Mouse (Mus musculus) hindbrain, embryonic 12.5 days (tissue): ENCODE measurements around the gene Rasd1. TPM values are rescaled to one million over a fixed set of nuclear protein-coding genes. Genes with fewer than 3 reads are reported as not detected.

Source experiments
- ATAC-seq: fragments of 200-750 bp; cut with Nextera tagmentation; 2 replicates; pipeline ENCODE4 v1.8.0; 2017; ENCODE audit warnings: moderate TSS enrichment; ENCODE audit not compliant: low FRiP score
- H3K27ac ChIP-seq: fragments of 300-500 bp; sonication (generic); 2 replicates; pipeline ENCODE4 v1.5.1; 2016; ENCODE audit warnings: mild to moderate bottlenecking
- H3K27me3 ChIP-seq: fragments of 300-500 bp; sonication (generic); 2 replicates; pipeline ENCODE4 v1.6.1; 2016; ENCODE audit warnings: mild to moderate bottlenecking
- H3K36me3 ChIP-seq: fragments of 300-500 bp; sonication (generic); 2 replicates; pipeline ENCODE4 v1.6.1; 2016; ENCODE audit warnings: mild to moderate bottlenecking
- H3K4me1 ChIP-seq: fragments of 300-500 bp; sonication (generic); 2 replicates; pipeline ENCODE4 v1.6.1; 2016
- H3K4me2 ChIP-seq: fragments of 300-500 bp; sonication (generic); replicated peaks from 2 replicates; pipeline ENCODE4 v1.6.1; 2016; ENCODE audit warnings: mild to moderate bottlenecking
- H3K4me3 ChIP-seq: fragments of 300-500 bp; sonication (generic); 2 replicates; pipeline ENCODE4 v1.5.1; 2016; ENCODE audit warnings: mild to moderate bottlenecking
- H3K9ac ChIP-seq: fragments of 300-500 bp; sonication (generic); 2 replicates; pipeline ENCODE4 v1.6.1; 2016; ENCODE audit warnings: mild to moderate bottlenecking, moderate library complexity
- H3K9me3 ChIP-seq: fragments of 300-500 bp; sonication (generic); replicated peaks from 2 replicates; pipeline ENCODE4 v1.6.1; 2016; ENCODE audit warnings: mild to moderate bottlenecking
- WGBS: fragments of 180-500 bp; shearing (Covaris S2); methylation state at CpG from one replicate; pipeline ENCODE4 v1.1.7; 2016; 5-methylcytosine and 5-hydroxymethylcytosine counted together
- polyA plus RNA-seq: library from polyadenylated mRNA; unstranded; fragments of >200 nt; fragmentation: Nextera tagmentation; extraction: Ambion mirVana; gene quantifications from 2 replicates; pipeline ENCODE4 v1.2.1, GENCODE M21; 2016

Gene Rasd1
- polyA plus RNA-seq = 1.5 and 1.7 TPM in 2 replicates

- Histone ChIP-seq H3K27ac (no peak within 1 kb of the TSS), H3K9me3 (no peaks in the 10 kb centered on the region), H3K36me3 (peaks cover 18% of the 10 kb centered on the region), H3K4me1 (peaks cover 32% of the 10 kb centered on the region), H3K4me3 (peak within 1 kb of the TSS; percentile 40), H3K4me2 (peak within 1 kb of the TSS; percentile 65), H3K9ac (peak within 1 kb of the TSS; percentile 46), H3K27me3 (peaks cover 60% of the 10 kb centered on the region)
- under 1% methylated on average over 28 of the region's 28 CpGs for WGBS
- ATAC-seq = peak; percentile 62
Measured at GRCm38 (mm10) chr11:59964818-59965217, at the start of gene Rasd1. Gene Rasd1 (minus strand): TSS chr11:59964944.

DNA sequence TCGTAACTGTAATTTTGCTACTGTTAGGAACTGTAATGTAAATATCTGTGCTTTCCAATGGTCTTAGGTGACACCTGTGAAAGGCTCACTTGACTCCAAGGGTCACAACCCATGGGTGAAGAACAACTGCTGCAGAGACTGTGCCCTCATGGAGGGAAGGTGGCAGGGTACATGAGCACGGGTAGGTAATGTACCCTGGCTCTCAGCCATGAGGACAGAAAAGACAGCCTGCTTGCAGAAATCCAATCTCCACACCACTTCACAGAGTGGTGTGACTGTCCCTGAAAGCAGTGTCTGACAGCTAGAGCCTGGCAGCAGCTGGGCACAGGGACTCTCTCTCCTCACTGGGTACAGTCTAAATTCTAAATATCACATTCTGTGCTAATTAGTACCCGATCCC lies 46.8 kb upstream of the Rasd1 start:
- Histone ChIP-seq H3K4me1 (peaks cover 6% of the 10 kb centered on the region; the same call in 1 of the 2 replicates), H3K36me3 (no peaks in the 10 kb centered on the region), H3K4me2 (no peak overlapping the region), H3K4me3 (no peak overlapping the region), H3K9ac (no peak overlapping the region), H3K9me3 (no peaks in the 10 kb centered on the region), H3K27ac (no peak overlapping the region), H3K27me3 (no peaks in the 10 kb centered on the region)
- ATAC-seq = no peak
- WGBS = 73% methylated on average over 3 of the region's 3 CpGs

GRCm38 (mm10) chr11:60009451-60009850 lies 44.7 kb upstream of the Rasd1 start:
- Histone ChIP-seq H3K9me3 (no peaks in the 10 kb centered on the region), H3K4me3 (no peak overlapping the region), H3K36me3 (no peaks in the 10 kb centered on the region), H3K4me1 (peaks cover 6% of the 10 kb centered on the region; the same call in 1 of the 2 replicates), H3K27me3 (no peaks in the 10 kb centered on the region), H3K4me2 (no peak overlapping the region), H3K27ac (no peak overlapping the region), H3K9ac (no peak overlapping the region)
- WGBS = 54% methylated on average over 3 of the region's 3 CpGs
- ATAC-seq = no peak

GRCm38 (mm10) chr11:60005866-60006265 lies 41.1 kb upstream of the Rasd1 start:
- WGBS = 80% methylated on average over 3 of the region's 3 CpGs
- no peak overlapping the region for H3K27ac ChIP-seq
- no peak overlapping the region for H3K4me3 ChIP-seq
- no peak for ATAC-seq
- no peaks in the 10 kb centered on the region for H3K9me3 ChIP-seq
- peaks cover 6% of the 10 kb centered on the region; the same call in 1 of the 2 replicates for H3K4me1 ChIP-seq
- H3K4me2 ChIP-seq = no peak overlapping the region
- H3K36me3 ChIP-seq = no peaks in the 10 kb centered on the region
- H3K9ac ChIP-seq = no peak overlapping the region
- no peaks in the 10 kb centered on the region for H3K27me3 ChIP-seq

DNA sequence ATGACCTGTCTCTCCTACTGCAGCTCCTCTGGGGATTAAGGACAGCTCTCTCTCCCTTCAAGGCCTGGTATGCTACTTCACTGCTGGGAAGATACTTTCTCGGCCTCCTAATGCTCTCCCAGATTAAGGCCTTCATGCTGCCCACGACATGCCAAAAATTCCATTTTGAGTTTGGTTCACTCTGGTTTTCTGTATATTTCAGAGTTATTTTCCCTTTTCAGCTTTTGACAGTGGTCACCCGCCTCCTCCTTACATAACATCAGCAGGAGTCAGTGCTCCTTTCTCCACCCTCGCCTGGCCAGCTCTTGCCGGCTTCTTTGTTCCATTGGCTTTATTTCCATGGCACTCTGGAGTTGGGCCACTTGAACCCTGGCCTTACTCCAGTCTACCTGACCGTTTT lies 40.0 kb upstream of the Rasd1 start:
- Histone ChIP-seq H3K9ac (no peak overlapping the region), H3K4me3 (no peak overlapping the region), H3K9me3 (no peaks in the 10 kb centered on the region), H3K27ac (no peak overlapping the region), H3K27me3 (no peaks in the 10 kb centered on the region), H3K4me1 (0 out of 2 replicates have a peak, but pooled peaks cover under 1% of the 10 kb centered on the region), H3K36me3 (no peaks in the 10 kb centered on the region), H3K4me2 (no peak overlapping the region)
- 67% methylated on average over 6 of the region's 6 CpGs for WGBS
- no peak for ATAC-seq

DNA sequence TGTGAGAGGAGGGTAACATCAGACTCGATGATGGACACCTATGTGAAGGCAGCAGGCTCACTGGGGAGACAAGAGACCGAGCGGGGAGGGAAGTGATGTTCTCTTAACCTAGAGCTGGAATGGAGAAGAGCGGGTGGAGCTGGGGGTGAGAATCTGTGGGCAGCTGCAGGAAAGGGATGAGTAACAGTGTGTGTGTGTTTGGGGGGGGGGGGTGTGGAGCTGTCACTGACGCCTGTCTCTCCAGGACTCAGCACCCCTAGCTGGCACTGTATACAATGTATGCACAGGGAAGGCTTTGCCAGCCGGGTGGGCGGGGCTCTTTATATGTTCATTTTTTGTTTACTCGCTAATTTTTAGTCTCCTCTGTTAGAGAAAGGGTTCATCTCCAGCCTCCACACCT lies 39.1 kb upstream of the Rasd1 start:
- Histone ChIP-seq H3K4me1 (no peaks in the 10 kb centered on the region), H3K36me3 (no peaks in the 10 kb centered on the region), H3K9ac (no peak overlapping the region), H3K4me3 (no peak overlapping the region), H3K27ac (no peak overlapping the region), H3K4me2 (no peak overlapping the region), H3K27me3 (no peaks in the 10 kb centered on the region), H3K9me3 (no peaks in the 10 kb centered on the region)
- WGBS = 86% methylated on average over 7 of the region's 8 CpGs
- ATAC-seq = no peak

DNA sequence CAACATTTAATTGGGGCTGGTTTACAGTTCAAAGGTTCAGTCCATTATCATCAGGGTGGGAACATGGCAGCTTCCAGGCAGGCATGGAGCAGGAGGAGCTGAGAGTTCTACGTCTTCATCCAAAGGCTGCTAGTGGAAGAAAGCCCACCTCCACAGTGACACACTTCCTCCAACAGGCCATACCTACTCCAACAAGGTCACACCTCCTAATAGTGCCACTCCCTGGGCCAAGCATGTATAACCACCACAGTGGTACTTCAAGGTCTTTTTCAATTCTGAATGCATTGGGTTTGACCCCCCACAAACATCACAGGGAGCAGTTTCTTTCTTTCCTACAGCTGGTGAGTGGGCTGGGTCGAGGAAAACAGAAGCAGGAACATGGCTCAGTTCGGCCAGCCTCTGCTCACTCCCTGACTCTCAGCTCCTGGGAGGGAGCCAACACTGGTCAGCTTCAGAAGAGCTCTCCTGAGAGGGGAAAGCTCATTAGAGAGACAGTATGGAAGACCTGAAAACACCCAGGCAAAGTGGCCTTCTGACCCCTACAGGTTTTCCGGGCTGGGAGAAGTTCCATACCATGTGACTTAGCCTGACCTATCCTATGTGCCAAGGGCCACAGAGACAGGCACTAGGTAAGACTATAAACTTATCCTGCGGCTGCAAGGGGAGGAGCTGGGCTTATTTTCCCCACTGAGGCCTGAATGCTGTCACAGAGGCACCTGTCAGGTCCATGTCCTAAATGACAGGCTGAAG lies 36.7 kb upstream of the Rasd1 start:
- Histone ChIP-seq H3K4me3 (no peak overlapping the region), H3K9ac (no peak overlapping the region), H3K9me3 (no peaks in the 10 kb centered on the region), H3K4me1 (no peaks in the 10 kb centered on the region), H3K27ac (no peak overlapping the region), H3K27me3 (no peaks in the 10 kb centered on the region), H3K4me2 (no peak overlapping the region), H3K36me3 (no peaks in the 10 kb centered on the region)
- WGBS = 80% methylated on average over 5 of the region's 5 CpGs
- ATAC-seq = no peak

DNA sequence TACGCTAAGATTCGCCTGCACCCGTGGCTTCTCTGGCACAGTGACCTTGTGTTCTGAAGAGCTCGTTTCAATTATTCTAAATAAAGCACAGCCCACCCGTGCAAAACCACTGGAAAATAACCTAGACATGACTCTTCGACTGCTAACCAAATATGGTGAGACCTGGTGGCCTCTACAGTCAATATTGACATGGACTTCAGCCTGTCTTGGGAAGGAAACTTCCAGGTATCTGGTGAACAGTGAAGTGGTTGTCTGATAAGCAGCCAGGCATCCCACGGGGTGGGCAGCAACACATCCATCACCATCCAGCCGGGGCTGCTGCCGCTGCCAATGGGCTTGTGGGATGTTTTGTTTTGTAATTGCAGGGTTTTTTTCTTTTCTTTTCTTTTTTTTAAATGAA lies 29.6 kb upstream of the Rasd1 start:
- no peak overlapping the region for H3K4me3 ChIP-seq
- WGBS = 68% methylated on average over 9 of the region's 9 CpGs
- no peak overlapping the region for H3K27ac ChIP-seq
- H3K36me3 ChIP-seq = no peaks in the 10 kb centered on the region
- no peaks in the 10 kb centered on the region for H3K27me3 ChIP-seq
- H3K4me2 ChIP-seq = no peak overlapping the region
- H3K9me3 ChIP-seq = no peaks in the 10 kb centered on the region
- H3K4me1 ChIP-seq = no peaks in the 10 kb centered on the region
- no peak overlapping the region for H3K9ac ChIP-seq
- ATAC-seq = no peak

DNA sequence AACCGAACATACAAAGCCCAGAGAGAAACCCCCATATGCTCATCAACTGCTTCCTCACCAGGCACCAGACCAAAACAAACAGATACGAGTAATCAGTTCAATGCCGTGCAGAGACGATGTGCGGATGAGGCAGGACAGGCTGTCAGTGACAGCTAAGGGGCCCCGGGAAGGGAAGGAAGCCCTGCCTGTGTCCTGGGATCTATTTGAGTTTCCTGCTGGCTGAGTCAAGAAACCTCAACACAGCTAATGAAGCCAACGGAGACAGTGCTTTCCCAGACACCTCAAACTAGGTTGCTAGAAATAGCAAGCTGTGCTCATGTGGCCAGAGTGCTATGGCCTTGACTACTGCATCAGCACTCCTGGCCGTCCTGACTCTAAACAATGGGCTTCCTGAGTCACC lies 26.6 kb upstream of the Rasd1 start:
- Histone ChIP-seq H3K9me3 (no peaks in the 10 kb centered on the region), H3K27ac (no peak overlapping the region), H3K27me3 (no peaks in the 10 kb centered on the region), H3K4me2 (no peak overlapping the region), H3K36me3 (no peaks in the 10 kb centered on the region), H3K9ac (no peak overlapping the region), H3K4me1 (no peaks in the 10 kb centered on the region), H3K4me3 (no peak overlapping the region)
- ATAC-seq = no peak
- 77% methylated on average over 8 of the region's 8 CpGs for WGBS

GRCm38 (mm10) chr11:59989406-59989805 lies 24.7 kb upstream of the Rasd1 start:
- Histone ChIP-seq H3K36me3 (no peaks in the 10 kb centered on the region), H3K27me3 (no peaks in the 10 kb centered on the region), H3K27ac (no peak overlapping the region), H3K4me1 (no peaks in the 10 kb centered on the region), H3K9ac (no peak overlapping the region), H3K4me3 (no peak overlapping the region), H3K4me2 (no peak overlapping the region), H3K9me3 (no peaks in the 10 kb centered on the region)
- no peak for ATAC-seq
- 73% methylated on average over 1 of the region's 1 CpGs for WGBS

- no peaks in the 10 kb centered on the region for H3K36me3 ChIP-seq
- H3K27ac ChIP-seq = no peak overlapping the region
- ATAC-seq = no peak
- H3K4me2 ChIP-seq = no peak overlapping the region
- no peak overlapping the region for H3K9ac ChIP-seq
- no peak overlapping the region for H3K4me3 ChIP-seq
- peaks cover 8% of the 10 kb centered on the region; the same call in 1 of the 2 replicates for H3K4me1 ChIP-seq
- peaks cover 44% of the 10 kb centered on the region for H3K27me3 ChIP-seq
- no peaks in the 10 kb centered on the region for H3K9me3 ChIP-seq
- 79% methylated on average over 5 of the region's 5 CpGs for WGBS
Measured at GRCm38 (mm10) chr11:59977831-59978230, 13.1 kb upstream of the Rasd1 start.

- peaks cover 8% of the 10 kb centered on the region; the same call in 1 of the 2 replicates for H3K4me1 ChIP-seq
- no peak overlapping the region for H3K27ac ChIP-seq
- no peaks in the 10 kb centered on the region for H3K36me3 ChIP-seq
- H3K4me3 ChIP-seq = no peak overlapping the region
- no peak for ATAC-seq
- no peak overlapping the region for H3K4me2 ChIP-seq
- WGBS = 16% methylated on average over 10 of the region's 10 CpGs
- no peak overlapping the region for H3K9ac ChIP-seq
- H3K27me3 ChIP-seq = peaks cover 49% of the 10 kb centered on the region
- H3K9me3 ChIP-seq = no peaks in the 10 kb centered on the region
Measured at GRCm38 (mm10) chr11:59975241-59975640, 10.5 kb upstream of the Rasd1 start.

DNA sequence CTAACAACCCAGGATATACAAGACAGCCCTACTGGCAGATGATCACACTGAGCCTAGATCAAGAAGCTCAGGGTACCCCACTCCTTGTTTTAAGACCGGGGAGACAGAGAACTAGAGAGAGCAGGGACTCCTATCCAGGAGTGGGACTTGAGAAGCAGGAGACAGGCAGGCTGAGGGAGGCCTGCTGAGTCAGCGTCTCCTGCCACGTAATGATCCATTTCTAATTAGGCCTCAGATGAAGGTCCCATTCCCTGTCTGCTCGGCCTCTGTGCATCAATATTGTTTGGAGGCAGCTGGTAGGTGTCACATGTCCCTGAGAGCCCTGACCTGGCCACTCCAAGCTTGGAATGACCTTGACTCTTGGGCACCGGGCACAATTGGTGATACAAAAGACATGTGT lies 8.6 kb upstream of the Rasd1 start:
- no peaks in the 10 kb centered on the region for H3K9me3 ChIP-seq
- ATAC-seq = no peak
- no peak overlapping the region for H3K4me3 ChIP-seq
- no peaks in the 10 kb centered on the region for H3K36me3 ChIP-seq
- H3K9ac ChIP-seq = no peak overlapping the region
- no peak overlapping the region for H3K27ac ChIP-seq
- WGBS = 71% methylated on average over 5 of the region's 5 CpGs
- peaks cover 44% of the 10 kb centered on the region for H3K27me3 ChIP-seq
- H3K4me1 ChIP-seq = peaks cover 8% of the 10 kb centered on the region; the same call in 1 of the 2 replicates
- H3K4me2 ChIP-seq = no peak overlapping the region
